Mouse (Mus musculus) CH12.LX (cell line): ENCODE results near the gene Hyal3. TPM values are rescaled to one million over a fixed set of nuclear protein-coding genes. Genes with fewer than 3 reads are reported as not detected.

Experiments
- DNase-seq: peaks from one replicate; pipeline ENCODE4 v3.0.0-alpha.2; 2013; ENCODE audit errors: extremely low read depth
- H3K27ac ChIP-seq: 2 replicates; pipeline ENCODE4 v1.5.1; 2012; ENCODE audit warnings: low read depth, mild to moderate bottlenecking, control low read depth, moderate library complexity; ENCODE audit not compliant: insufficient read depth
- H3K27me3 ChIP-seq: replicated peaks from 2 replicates; pipeline ENCODE3; 2012; ENCODE audit warnings: inconsistent platforms
- H3K36me3 ChIP-seq, 2 experiments: replicated peaks in 1 of 2; 2 replicates each; pipeline versions ENCODE3 to v1.6.1; 2012; ENCODE audit warnings: inconsistent platforms in 1 of 2, low read length in 1 of 2, mild to moderate bottlenecking in 1 of 2, mixed read lengths in 1 of 2, moderate library complexity in 1 of 2; ENCODE audit not compliant: control insufficient read depth in 1 of 2, insufficient read depth in 1 of 2
- H3K4me1 ChIP-seq, 2 experiments: 2 replicates each; pipeline ENCODE4 v1.6.1; 2012; ENCODE audit warnings: inconsistent platforms in 1 of 2, moderate library complexity in 1 of 2; ENCODE audit not compliant: insufficient read depth in 2 of 2, control insufficient read depth in 1 of 2
- H3K4me2 ChIP-seq: 2 replicates; pipeline ENCODE4 v1.6.1; 2012; ENCODE audit warnings: low read depth, mild to moderate bottlenecking, control low read depth; ENCODE audit not compliant: poor library complexity, insufficient read depth, severe bottlenecking
- H3K4me3 ChIP-seq, 3 experiments: fragments of 150-350 bp in 1 of 3; sonication (generic) in 1 of 3; replicated peaks in 1 of 3; 2 replicates each; pipeline versions ENCODE3 to v1.5.1; 2011 to 2012; ENCODE audit warnings: low read depth in 2 of 3, low read length in 2 of 3, mild to moderate bottlenecking in 2 of 3, moderate library complexity in 2 of 3, control low read depth in 1 of 3, improper control_type of control experiment in 1 of 3, inconsistent platforms in 1 of 3, mixed read lengths in 1 of 3; ENCODE audit not compliant: poor library complexity in 1 of 3
- H3K79me2 ChIP-seq: replicated peaks from 2 replicates; pipeline ENCODE4 v1.6.1; 2012; ENCODE audit warnings: mild to moderate bottlenecking, moderate library complexity; ENCODE audit not compliant: control insufficient read depth, poor library complexity, insufficient read depth, severe bottlenecking; ENCODE audit errors: extremely low read depth
- H3K9ac ChIP-seq: 2 replicates; pipeline ENCODE4 v1.6.1; 2012; ENCODE audit warnings: low read depth, mild to moderate bottlenecking, control low read depth, moderate library complexity; ENCODE audit not compliant: insufficient read depth
- H3K9me3 ChIP-seq: replicated peaks from 2 replicates; pipeline ENCODE3; 2012; ENCODE audit warnings: low read length, inconsistent platforms, mixed read lengths
- BHLHE40 ChIP-seq: IDR thresholded peaks from 2 replicates; pipeline ENCODE4 v1.6.1; 2011; ENCODE audit warnings: mild to moderate bottlenecking, low read depth, low read length, improper control_type of control experiment
- CHD1 ChIP-seq: IDR thresholded peaks from 2 replicates; pipeline ENCODE4 v1.6.1; 2012; ENCODE audit warnings: low read depth, low read length, improper control_type of control experiment, inconsistent platforms
- CHD2 ChIP-seq: IDR thresholded peaks from 2 replicates; pipeline ENCODE4 v1.6.1; 2011; ENCODE audit warnings: low read length, improper control_type of control experiment
- ELF1 ChIP-seq: IDR thresholded peaks from 2 replicates; pipeline ENCODE4 v1.6.1; 2014; ENCODE audit warnings: low read depth, mild to moderate bottlenecking, inconsistent platforms, low read length, improper control_type of control experiment
- IRF4 ChIP-seq: IDR thresholded peaks from 2 replicates; pipeline ENCODE4 v1.6.1; 2014; ENCODE audit warnings: low read depth, mild to moderate bottlenecking, inconsistent platforms, low read length, improper control_type of control experiment
- MAFK ChIP-seq: IDR thresholded peaks from 2 replicates; pipeline ENCODE4 v1.6.1; 2011; ENCODE audit warnings: low read length, improper control_type of control experiment; ENCODE audit not compliant: insufficient replicate concordance
- PAX5 ChIP-seq: IDR thresholded peaks from 2 replicates; pipeline ENCODE4 v1.6.1; 2012; ENCODE audit warnings: low read length, inconsistent platforms, mixed read lengths
- POLR2A ChIP-seq: IDR thresholded peaks from 2 replicates; pipeline ENCODE4 v1.6.1; 2011; ENCODE audit warnings: low read depth, mild to moderate bottlenecking, improper control_type of control experiment, low read length
- POLR2AphosphoS2 ChIP-seq: IDR thresholded peaks from 2 replicates; pipeline ENCODE4 v1.6.1; 2011; ENCODE audit warnings: low read depth, low read length, improper control_type of control experiment
- RAD21 ChIP-seq: IDR thresholded peaks from 2 replicates; pipeline ENCODE4 v1.6.1; 2011; ENCODE audit warnings: low read depth, mild to moderate bottlenecking, low read length, improper control_type of control experiment, moderate library complexity
- RCOR1 ChIP-seq: conservative IDR thresholded peaks from 2 replicates; pipeline ENCODE4 v1.6.1; 2012; ENCODE audit warnings: low read depth, mild to moderate bottlenecking, inconsistent platforms, low read length, improper control_type of control experiment
- SIN3A ChIP-seq: IDR thresholded peaks from 2 replicates; pipeline ENCODE4 v1.6.1; 2012; ENCODE audit warnings: low read length, improper control_type of control experiment, inconsistent platforms
- SMC3 ChIP-seq: IDR thresholded peaks from 2 replicates; pipeline ENCODE4 v1.6.1; 2011; ENCODE audit warnings: low read depth, low read length, improper control_type of control experiment
- TBP ChIP-seq: conservative IDR thresholded peaks from 2 replicates; pipeline ENCODE4 v1.6.1; 2011; ENCODE audit warnings: low read depth, low read length, improper control_type of control experiment
- UBTF ChIP-seq: IDR thresholded peaks from 2 replicates; pipeline ENCODE4 v1.6.1; 2012; ENCODE audit warnings: low read depth, mild to moderate bottlenecking, inconsistent platforms, low read length, improper control_type of control experiment, moderate library complexity
- USF1 ChIP-seq: IDR thresholded peaks from 2 replicates; pipeline ENCODE4 v1.6.1; 2014; ENCODE audit warnings: low read depth, mild to moderate bottlenecking, inconsistent platforms, low read length, improper control_type of control experiment
- USF2 ChIP-seq: conservative IDR thresholded peaks from 2 replicates; pipeline ENCODE4 v1.6.1; 2011; ENCODE audit warnings: low read depth, low read length, improper control_type of control experiment
- ZMIZ1 ChIP-seq: IDR thresholded peaks from 2 replicates; pipeline ENCODE4 v1.6.1; 2012; ENCODE audit warnings: low read depth, mild to moderate bottlenecking, inconsistent platforms, low read length, improper control_type of control experiment
- dilution Hi-C: fragments of 300-500 bp; cut with MboI; formaldehyde crosslinking; loops from 2 replicates; pipeline ENCODE4 v1.14.3; 2020; ENCODE audit warnings: low sequenced_read_pairs; ENCODE audit not compliant: extremely low pct_unique_long_range_greater_than_20kb, extremely low pct_ligation_motif_present
- in situ Hi-C: fragments of 300-500 bp; cut with MboI; formaldehyde crosslinking; loops from 3 replicates; pipeline ENCODE4 v1.14.3; 2019; ENCODE audit warnings: low sequenced_read_pairs, low pct_ligation_motif_present, low pct_unique_long_range_greater_than_20kb, mixed read lengths
- polyA plus RNA-seq: library from polyadenylated mRNA; unstranded; fragments of >175 nt; gene quantifications from 2 replicates; pipeline ENCODE4 v1.2.1, GENCODE M21; 2012; ENCODE audit warnings: low read depth; ENCODE audit not compliant: insufficient read length
- total RNA-seq, 2 experiments: library from RNA; depleted of rRNA; stranded (reverse); fragments of 300-350 nt in 1 of 2; fragments of >200 nt in 1 of 2; gene quantifications; 2 replicates each; pipeline ENCODE4 v1.2.3; 2012 to 2014

Hyal3 gene
- total and polyA plus RNA-seq, 3 experiments: 0.12 to 0.21 (median 0.13) TPM

DNA sequence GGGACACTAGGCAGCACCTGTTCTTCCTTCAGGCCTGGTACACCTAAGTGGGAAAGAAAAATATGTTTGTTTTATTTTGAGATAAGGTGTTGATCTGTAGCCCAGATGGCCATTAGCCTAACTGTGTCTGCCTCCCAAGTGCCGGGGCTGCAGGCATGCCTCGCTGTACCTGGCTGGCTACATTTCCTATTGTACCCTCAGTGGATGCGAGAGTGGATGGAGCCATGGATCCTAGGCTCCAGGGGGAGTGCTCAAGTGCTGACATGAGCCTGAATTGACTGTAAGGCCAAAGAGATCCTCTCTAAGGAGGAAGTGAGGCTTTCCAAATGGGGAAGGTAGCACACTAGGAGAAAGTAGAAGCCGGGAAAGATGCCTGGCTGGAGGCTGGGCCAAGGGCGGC is 32.7 kb upstream of the Hyal3 start:
- dilution Hi-C loops (no loop called here), in situ Hi-C loops (no loop called here)
- H3K27ac ChIP-seq: no peak overlapping the region
- TF ChIP-seq SIN3A (no peak), POLR2AphosphoS2 (no peak)
- TF ChIP-seq, all 38 proteins: peak for 0
- H3K9ac ChIP-seq: no peak overlapping the region
- H3K27me3 ChIP-seq: no peaks in the 10 kb centered on the region
- H3K9me3 ChIP-seq: no peaks in the 10 kb centered on the region
- no peak for DNase-seq
- H3K4me2 ChIP-seq: no peak overlapping the region
- no peak overlapping the region for H3K4me3 ChIP-seq
- H3K4me1 ChIP-seq: peaks cover 3 to 42% of the 10 kb centered on the region in 2 experiments
- peaks cover 23 to 38% of the 10 kb centered on the region in 2 experiments for H3K36me3 ChIP-seq
- H3K79me2 ChIP-seq: no peaks in the 10 kb centered on the region

DNA sequence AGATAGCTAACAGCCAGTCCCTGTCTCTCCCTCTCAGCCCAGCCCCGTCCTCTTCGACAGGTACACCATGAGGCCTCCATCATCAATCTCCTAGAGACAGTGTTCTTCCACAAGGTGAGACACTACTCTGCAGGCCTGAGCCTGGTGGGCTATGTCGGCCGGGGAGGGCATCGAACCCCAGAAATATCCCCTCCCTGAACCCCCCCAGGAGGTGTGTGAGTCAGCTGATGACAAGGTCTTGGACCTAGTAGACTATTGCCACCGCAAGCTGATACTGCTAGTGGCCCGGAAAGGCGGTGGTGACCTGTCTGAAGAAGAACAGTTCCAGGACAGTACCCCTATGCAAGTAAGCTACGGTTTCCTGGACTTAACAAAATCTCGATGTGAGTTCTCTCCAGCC is 31.8 kb upstream of the Hyal3 start:
- TF ChIP-seq SMC3: no peak
- TF ChIP-seq RAD21: no peak
- no peak for TF ChIP-seq POLR2A
- TF ChIP-seq USF1: no peak
- no peak for TF ChIP-seq CHD1
- no peak overlapping the region for H3K9ac ChIP-seq

DNA sequence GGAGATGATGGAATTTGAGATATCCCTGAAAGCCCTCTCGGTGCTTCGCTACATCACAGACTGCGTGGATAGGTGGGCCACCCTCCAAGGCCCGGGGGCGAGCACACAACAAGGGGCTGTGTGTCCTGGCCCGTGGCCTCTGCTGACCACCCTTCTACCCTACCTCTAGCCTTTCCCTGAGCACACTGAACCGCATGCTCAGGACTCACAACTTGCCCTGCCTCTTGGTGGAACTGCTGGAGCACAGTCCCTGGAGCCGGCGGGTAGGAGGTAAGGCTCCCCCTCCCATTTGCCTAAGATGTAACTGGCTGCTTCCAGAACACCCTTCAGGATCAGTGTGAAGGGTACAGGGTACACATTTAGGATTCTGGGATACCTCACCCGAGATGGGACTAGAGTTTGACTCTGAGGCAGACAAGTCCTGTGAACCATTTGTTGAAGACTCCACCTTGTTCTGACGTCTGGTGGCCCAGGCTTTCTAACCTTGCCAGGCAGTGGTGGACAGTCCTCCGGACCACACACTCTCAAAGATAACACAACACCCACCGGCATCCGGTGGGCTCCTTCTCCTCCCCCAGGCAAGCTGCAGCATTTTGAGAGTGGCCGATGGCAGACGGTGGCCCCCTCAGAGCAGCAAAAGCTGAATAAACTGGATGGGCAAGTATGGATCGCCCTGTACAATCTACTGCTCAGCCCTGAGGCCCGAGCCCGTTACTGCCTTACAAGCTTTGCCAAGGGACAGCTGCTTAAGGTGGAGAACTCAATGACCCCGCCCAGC is 31.1 kb upstream of the Hyal3 start:
- Histone ChIP-seq H3K36me3 (peaks cover 14 to 26% of the 10 kb centered on the region in 2 experiments), H3K27me3 (no peaks in the 10 kb centered on the region), H3K4me1 (peaks cover 5 to 49% of the 10 kb centered on the region in 2 experiments), H3K27ac (no peak overlapping the region), H3K4me2 (no peak overlapping the region), H3K9me3 (no peaks in the 10 kb centered on the region), H3K9ac (no peak overlapping the region), H3K4me3 (no peak overlapping the region), H3K79me2 (no peaks in the 10 kb centered on the region; the same call in 1 of the 2 replicates)
- no peak for DNase-seq
- dilution Hi-C loops: no loop called here
- in situ Hi-C loops: no loop called here
- TF ChIP-seq USF2: no peak
- no peak for TF ChIP-seq ZMIZ1
- TF ChIP-seq RCOR1: no peak
- no peak for TF ChIP-seq IRF4
- TF ChIP-seq CHD2: no peak
- no peak for TF ChIP-seq MAFK
- no peak for TF ChIP-seq ELF1
- TF ChIP-seq TBP: no peak
- no peak for TF ChIP-seq POLR2A
- TF ChIP-seq PAX5: no peak
- TF ChIP-seq SMC3: no peak
- no peak for TF ChIP-seq BHLHE40
- TF ChIP-seq UBTF: no peak
- TF ChIP-seq CHD1: no peak

More for the DNA sequence above, 31.8 kb upstream of the Hyal3 start:
- Histone ChIP-seq H3K4me1 (peaks cover 5 to 49% of the 10 kb centered on the region in 2 experiments), H3K27me3 (no peaks in the 10 kb centered on the region), H3K79me2 (no peaks in the 10 kb centered on the region; the same call in 1 of the 2 replicates), H3K4me2 (no peak overlapping the region), H3K36me3 (peaks cover 20 to 33% of the 10 kb centered on the region in 2 experiments), H3K27ac (no peak overlapping the region), H3K9me3 (no peaks in the 10 kb centered on the region), H3K4me3 (no peak overlapping the region)
- no peak for DNase-seq
- in situ Hi-C loops (no loop called here), dilution Hi-C loops (no loop called here)
